Mouse (Mus musculus): ENCODE data around the gene Adig. TPM values are rescaled to one million over a fixed set of nuclear protein-coding genes. Genes with fewer than 3 reads are reported as not detected.

The Adig gene
- total RNA-seq, 2 experiments from 2014 or later, result not detected

DNA sequence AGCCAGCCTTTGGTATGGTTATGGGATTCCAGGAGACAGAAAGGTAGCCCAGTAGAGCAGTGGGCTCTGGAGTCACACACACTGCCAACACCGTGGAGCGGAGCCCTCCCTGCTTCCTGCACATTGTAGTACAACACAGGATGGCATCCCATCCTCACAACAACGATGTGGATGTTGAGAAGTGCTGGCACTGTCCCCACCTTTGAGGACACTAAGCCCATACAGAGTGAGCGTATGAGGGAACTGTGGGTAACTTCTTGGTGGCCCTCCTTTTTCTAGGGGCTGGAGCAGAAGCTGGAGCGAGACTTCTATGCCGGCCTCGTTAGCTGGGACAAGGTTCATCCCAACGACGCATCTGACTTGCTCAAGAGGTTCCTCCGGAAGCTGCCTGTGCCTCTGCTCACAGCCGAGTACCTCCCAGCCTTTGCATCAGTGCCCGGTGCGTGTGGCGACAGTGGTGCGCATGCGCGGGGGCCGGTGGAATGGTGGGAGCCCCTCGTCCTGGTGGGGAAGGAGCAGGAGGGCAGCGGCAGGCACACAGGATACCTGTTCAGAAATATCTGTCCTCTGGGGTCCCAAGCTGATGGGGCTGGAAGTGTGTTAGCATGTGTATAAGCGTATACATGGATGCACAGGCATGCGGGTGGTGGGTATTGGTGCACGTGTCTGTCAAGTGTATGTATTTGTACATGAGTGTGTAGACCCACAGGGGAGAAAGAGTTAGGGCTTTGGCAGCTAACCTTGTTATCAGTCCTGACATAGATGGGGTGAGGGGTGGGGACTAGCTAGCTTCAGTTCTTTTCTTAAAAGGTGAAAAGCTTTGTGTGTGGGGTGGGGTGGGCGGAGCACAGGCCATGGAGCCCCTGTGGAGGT is 37.3 kb downstream of the Adig start:
- DNase-seq (ENCODE audit: low spot score in 2 of 2), result peak in 1 of 2 experiments; percentile 28

DNA sequence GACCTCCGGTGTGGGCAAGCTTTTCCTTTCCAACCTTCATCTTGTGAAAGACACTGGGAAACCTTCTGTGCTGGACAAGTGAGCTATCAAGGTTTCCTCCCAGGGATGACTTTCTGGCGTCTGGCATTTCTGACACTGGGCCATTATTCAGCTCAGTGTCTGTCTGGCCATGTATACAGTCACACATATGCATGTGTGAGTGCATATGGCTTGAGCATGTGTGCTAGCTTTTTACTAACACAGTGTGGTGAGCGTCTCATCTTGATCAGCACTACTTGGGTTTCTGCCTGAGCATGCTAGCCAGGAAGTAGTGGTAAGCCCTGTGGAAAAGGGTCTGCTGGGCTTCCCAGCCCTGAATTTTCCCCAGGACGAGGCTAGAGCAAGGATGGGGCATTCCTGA is 38.9 kb downstream of the Adig start:
- no peak for DNase-seq (ENCODE audit: low spot score in 2 of 2)

DNA sequence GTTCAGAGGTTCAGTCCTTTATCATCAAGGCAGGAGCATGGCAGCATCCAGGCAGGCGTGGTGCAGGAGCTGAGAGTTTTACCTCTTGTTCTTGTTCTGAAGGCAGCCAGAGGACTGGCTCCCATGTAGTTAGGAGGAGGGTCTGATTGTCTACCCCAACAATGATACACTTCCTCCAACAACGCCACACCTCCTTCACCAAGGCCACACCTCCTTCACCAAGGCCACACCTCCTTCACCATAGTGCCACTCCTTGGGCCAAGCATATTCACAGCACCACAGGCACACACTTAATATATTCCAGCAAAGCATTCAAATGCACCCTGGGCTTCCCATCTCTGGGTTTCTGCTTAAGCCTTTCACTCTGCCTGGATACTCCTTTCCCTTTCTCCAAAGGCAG is 42.9 kb downstream of the Adig start:
- DNase-seq (ENCODE audit: low spot score in 2 of 2), result no peak

DNA sequence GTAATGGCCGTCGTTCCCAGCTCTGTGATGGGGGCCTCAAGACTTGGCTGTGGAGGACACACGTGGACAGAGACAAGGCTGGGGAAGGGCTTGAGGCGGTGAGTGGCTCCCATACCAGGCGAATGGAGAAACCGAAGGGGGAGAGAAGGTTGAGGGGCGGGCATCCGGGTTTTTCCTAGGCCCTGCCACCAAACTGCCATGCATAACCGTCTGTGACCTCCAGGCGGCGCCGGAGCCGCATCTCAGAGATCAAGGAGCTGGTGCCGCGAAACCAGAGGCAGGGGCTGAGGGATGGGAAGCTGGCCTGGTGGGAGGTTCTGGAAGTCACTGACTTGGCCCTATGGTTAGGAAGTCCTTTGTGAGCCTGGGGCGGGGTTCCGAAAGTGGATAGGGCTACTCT is 44.3 kb downstream of the Adig start:
- DNase-seq (ENCODE audit: low spot score in 2 of 2), result peak; percentile 78 to 79

DNA sequence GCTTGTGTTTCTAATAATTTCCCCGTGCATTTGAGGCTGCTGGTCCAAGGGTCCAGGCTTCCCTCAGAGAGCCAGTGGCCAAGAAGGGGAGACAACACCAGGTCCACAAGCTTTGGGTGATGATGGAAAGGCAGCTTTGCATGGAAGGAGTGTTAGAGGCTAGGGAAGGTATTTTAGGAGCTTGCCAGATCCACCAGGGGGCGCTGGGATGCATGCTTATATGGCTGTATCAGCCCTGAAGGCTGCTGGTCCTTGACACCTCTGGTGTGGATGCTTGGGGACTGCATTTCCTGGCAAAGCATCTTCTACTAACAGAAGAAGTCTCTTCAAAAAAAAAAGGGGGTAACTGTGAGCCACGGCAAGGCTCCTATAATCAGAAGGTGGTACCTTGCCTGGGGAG is 47.7 kb downstream of the Adig start:
- peak; percentile 82 to 90 for DNase-seq (ENCODE audit: low spot score in 2 of 2)

DNA sequence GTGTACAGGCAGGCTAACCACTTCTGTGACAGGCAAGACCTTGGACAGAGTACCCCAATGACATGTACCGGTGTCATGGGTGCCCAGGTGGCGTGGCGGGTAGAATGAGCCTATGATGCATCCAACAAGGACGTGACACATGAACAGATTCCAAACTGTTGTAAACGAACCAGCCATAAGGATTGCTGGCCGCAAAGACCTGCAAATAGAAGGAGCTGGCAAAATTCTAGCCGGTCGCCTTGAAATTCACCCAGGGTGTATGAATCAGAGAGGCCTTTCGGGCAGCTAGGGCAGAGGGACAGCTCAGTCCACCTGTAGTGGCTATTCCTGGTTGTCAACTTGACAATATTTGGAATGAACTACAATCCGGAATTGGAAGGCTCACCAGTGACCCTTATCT is 52.0 kb downstream of the Adig start:
- DNase-seq (ENCODE audit: low spot score in 2 of 2), result no peak

DNA sequence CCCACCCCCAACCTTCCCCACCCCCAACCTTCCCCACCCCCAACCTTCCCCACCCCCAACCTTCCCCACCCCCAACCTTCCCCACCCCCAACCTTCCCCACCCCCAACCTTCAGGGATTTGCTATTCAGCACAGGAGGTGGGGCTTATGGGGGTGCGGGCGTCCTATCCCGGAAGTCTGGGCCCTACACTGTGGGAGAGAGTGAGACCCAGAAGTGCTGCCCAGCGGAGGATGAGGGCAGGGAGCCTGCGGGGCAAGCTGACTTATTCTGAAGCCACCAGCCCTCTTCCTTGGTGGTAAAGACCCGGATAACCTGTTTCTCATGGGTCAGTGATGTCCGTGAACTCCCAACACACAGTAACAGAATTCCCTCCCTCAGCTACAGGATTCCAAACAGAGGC is 52.8 kb downstream of the Adig start:
- no peak for DNase-seq (ENCODE audit: low spot score in 2 of 2)

DNA sequence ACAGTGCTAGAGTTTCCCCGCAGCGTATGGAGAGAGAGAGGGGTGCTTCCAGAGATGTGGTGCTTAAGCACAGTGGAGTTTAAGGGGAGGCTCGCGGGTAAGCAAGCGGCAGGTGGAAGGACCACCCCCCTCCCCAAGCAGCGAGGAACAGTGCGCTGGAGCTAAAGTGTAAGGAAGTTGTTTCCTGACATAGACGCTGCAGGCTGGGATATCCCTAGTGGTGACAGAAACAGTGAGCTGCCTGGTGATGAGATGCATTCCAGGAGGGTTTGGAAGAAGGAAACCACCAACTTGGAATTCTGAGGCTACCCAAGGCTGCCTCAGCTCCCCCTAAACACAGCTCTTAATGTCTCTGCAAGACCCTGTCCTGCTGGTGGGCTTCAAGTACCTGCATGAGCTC is 53.4 kb downstream of the Adig start:
- DNase-seq (ENCODE audit: low spot score in 2 of 2), result peak in 1 of 2 experiments; percentile 17

DNA sequence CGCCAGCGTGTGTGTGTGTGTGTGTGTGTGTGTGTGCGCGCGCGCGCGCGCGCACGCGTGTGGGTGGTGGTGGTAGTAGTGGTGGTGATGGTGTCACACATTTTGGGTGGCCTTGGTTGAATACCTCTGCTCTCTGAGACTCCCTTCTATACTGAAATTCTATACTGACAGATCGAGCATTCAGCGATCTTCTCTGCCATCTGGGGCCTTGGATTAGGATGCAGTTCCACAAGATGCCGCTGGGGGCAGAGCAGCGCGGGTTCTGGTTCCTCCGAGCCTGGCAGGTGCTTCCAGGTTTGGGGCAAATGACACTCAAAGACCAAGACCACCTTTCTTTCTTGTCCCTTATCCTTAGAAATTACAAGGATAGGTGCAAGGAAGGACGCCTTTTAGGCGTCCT is 53.8 kb downstream of the Adig start:
- DNase-seq (ENCODE audit: low spot score in 2 of 2), result peak; percentile 82 to 86

DNA sequence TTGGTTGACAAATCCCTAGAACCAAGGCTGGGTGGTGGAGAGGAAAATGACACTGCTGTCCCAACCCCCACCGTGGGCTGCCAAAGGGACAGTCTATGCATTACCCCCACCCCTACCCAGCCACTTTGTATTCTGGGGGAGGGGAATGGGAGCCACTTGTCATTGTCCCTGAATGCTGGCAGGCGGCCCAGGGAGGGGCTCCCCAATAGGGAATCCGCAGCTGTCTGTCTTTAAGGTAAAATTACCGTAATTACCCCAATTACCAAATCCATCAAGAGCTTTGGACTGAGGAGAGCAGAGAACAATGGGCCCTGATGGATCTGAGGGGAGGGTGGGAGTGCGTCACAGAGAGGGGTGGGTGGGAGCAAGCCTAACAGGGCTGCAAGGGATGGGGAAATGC is 54.3 kb downstream of the Adig start:
- DNase-seq (ENCODE audit: low spot score in 2 of 2), result no peak

Other genes starting within 250 kb of the Adig start
- gene Bpi, start 244.5 kb upstream of the Adig start, total RNA-seq (2021), result not detected
- 1 to 10 TPM; 1.3 to 1.5 TPM for gene Lbp, start 196.1 kb upstream of the Adig start, total RNA-seq (2021)
- gene Snhg11, start 127.0 kb upstream of the Adig start, total RNA-seq (2021), result 100 to 1,000 TPM; 627 to 661 TPM
- 100 to 1,000 TPM; 110 to 112 TPM for gene Ralgapb, start 92.8 kb upstream of the Adig start, total RNA-seq (2021)
- gene Arhgap40, start 10.2 kb downstream of the Adig start, total RNA-seq (2021), result not detected
- gene Slc32a1, start 108.2 kb downstream of the Adig start, total RNA-seq (2021), result 100 to 1,000 TPM in 1 of 2 experiments, 10 to 100 TPM in 1; 99.3 to 102 TPM
- 10 to 100 TPM; 11.3 to 12.1 TPM for gene Actr5, start 122.3 kb downstream of the Adig start, total RNA-seq (2021)
- gene Ppp1r16b, start 162.8 kb downstream of the Adig start, total RNA-seq (2021), result 100 to 1,000 TPM; 124 to 132 TPM

Measured in left cerebral cortex, adult 18-20 months (tissue).